In genomic region chr19:55741439-55741928, GRCm38 (mm10) we compare ENCODE assay signal across 8 mouse cellular contexts. TPM values are rescaled to one million over a fixed set of nuclear protein-coding genes. Genes with fewer than 3 reads are reported as not detected.
DNase-seq lines count a peak whose midpoint lies in the region; ATAC-seq and TF ChIP-seq lines count a peak whose summit lies in the region.

Gene Tcf7l2 (plus strand): TSS chr19:55741820.

- intact Hi-C loops in left cerebral cortex, adult 2 months (cut with DNase I), result loop anchor here (5.0 kb wide), 2 partner anchors 136 to 319 kb away; no protein-coding TSS in a partner anchor

- H3K4me3 ChIP-seq in hindbrain, postnatal 0 days (ENCODE audit: low read length), result peak within 1 kb of the TSS; percentile 54
- H3K4me3 ChIP-seq in left cerebral cortex, adult 2 months, result peak within 1 kb of the TSS; percentile 52
- H3K4me3 ChIP-seq in macrophage (ENCODE audit: inconsistent target), result peak within 1 kb of the TSS; percentile 56

- under 1% methylated on average over 41 of the region's 42 CpGs for WGBS in hindbrain, postnatal 0 days
- WGBS in macrophage (ENCODE audit: missing documents), result under 1% methylated on average over 18 of the region's 42 CpGs

- ATAC-seq in hindbrain, postnatal 0 days, result peak; percentile 88

- peak within 1 kb of the TSS; percentile 72 for H3K4me2 ChIP-seq in hindbrain, postnatal 0 days (ENCODE audit: low read depth, low read length)

- DNase-seq in T-cell, adult 2 months (ENCODE audit: low spot score), result peak; percentile 58
- DNase-seq in cerebellum, postnatal 25 days, result peak; percentile 44 to 66
- peak; percentile 88 to 91 for DNase-seq in gastrocnemius, adult 8-10 months (ENCODE audit: low spot score in 2 of 2)
- peak; percentile 88 for DNase-seq in hindbrain, postnatal 0 days (ENCODE audit: low spot score)
- peak; percentile 48 to 62 for DNase-seq in left cerebral cortex, adult 2 months (ENCODE audit: extremely low spot score in 1 of 2, low spot score in 2 of 2)
- DNase-seq in retina, postnatal 7 days (ENCODE audit: low read depth, low spot score), result peak; percentile 85
- DNase-seq in urinary bladder, adult 18-20 months (ENCODE audit: low spot score in 2 of 2), result peak; percentile 75 to 86

- peaks cover 4% of the 10 kb centered on the region; the same call in 1 of the 2 replicates for H3K27me3 ChIP-seq in hindbrain, postnatal 0 days (ENCODE audit: insufficient read depth, low read length)

- H3K9me3 ChIP-seq in hindbrain, postnatal 0 days (ENCODE audit: low read length), result no peaks in the 10 kb centered on the region

- H3K36me3 ChIP-seq in hindbrain, postnatal 0 days (ENCODE audit: insufficient read depth, low read length), result no peaks in the 10 kb centered on the region
- H3K36me3 ChIP-seq in macrophage (ENCODE audit: inconsistent target), result no peaks in the 10 kb centered on the region

- H3K79me2 ChIP-seq in macrophage (ENCODE audit: inconsistent target), result peaks cover 18% of the 10 kb centered on the region; the same call in 1 of the 2 replicates

- no peaks in the 10 kb centered on the region for H3K4me1 ChIP-seq in hindbrain, postnatal 0 days (ENCODE audit: insufficient read depth, low read length)

- H3K27ac ChIP-seq in hindbrain, postnatal 0 days, result peak within 1 kb of the TSS; percentile 89
- peak within 1 kb of the TSS; percentile 69 for H3K27ac ChIP-seq in left cerebral cortex, adult 2 months
- H3K27ac ChIP-seq in macrophage, result peak within 1 kb of the TSS; percentile 77

- TF ChIP-seq CTCF in hindbrain, postnatal 0 days (IDR thresholded peaks at IDR 0.05; ENCODE audit: low read depth), result no peak
- TF ChIP-seq CTCF in left cerebral cortex, adult 2 months (IDR thresholded peaks at IDR 0.05), result no peak

- peak within 1 kb of the TSS; percentile 68 for H3K9ac ChIP-seq in hindbrain, postnatal 0 days (replicated peaks; ENCODE audit: low read length)

RNA-seq across cellular contexts. Expression of gene Tcf7l2, which starts in this region (rescaled TPM):
- 10 to 100 TPM in 1 of 4 experiments, 1 to 10 TPM in 3; 5.7 to 10.7 (median 7.7) TPM for total RNA-seq in gastrocnemius, adult 8-10 months (2022)
- 3.9 and 4.0 TPM in 2 replicates for total RNA-seq in hindbrain, postnatal 0 days (2014; rRNA removed)
- polyA plus RNA-seq in hindbrain, postnatal 0 days (2015; fragmentation: Nextera tagmentation; extraction: Ambion mirVana), result 37.3 and 71.6 TPM in 2 replicates
- total RNA-seq in left cerebral cortex, adult 2 months (2021), result 1 to 10 TPM; 8.1 to 9.0 TPM
- 100 to 1,000 TPM in 4 of 26 experiments, 10 to 100 TPM in 22; 38.1 to 133 (median 64.8) TPM for total RNA-seq in macrophage (2018; cell fraction: chromatin; rRNA removed)
- total RNA-seq in macrophage (2018; cell fraction: cytosol; rRNA removed), result 10 to 100 TPM; 12.8 to 31.4 (median 18.4) TPM
- 100 to 1,000 TPM in 2 of 26 experiments, 10 to 100 TPM in 24; 35.9 to 103 (median 60.9) TPM for total RNA-seq in macrophage (2018; cell fraction: nucleus; rRNA removed)
- 8.0 to 16.4 TPM (median 16.3 TPM) in 3 replicates for polyA plus RNA-seq in macrophage (2018)

Comparison
In these comparisons a context has a peak if more than half of its experiments do, and no peak if none do; other contexts are left out.
1. Peak in every context shown above with its lines: DNase-seq, ATAC-seq, H3K4me3 ChIP-seq and H3K27ac ChIP-seq.